Mouse (Mus musculus): ENCODE measurements around the gene Xylb. TPM values are rescaled to one million over a fixed set of nuclear protein-coding genes. Genes with fewer than 3 reads are reported as not detected.

The Xylb gene
- total and polyA plus RNA-seq, 2 experiments = 154 to 204 TPM

DNA sequence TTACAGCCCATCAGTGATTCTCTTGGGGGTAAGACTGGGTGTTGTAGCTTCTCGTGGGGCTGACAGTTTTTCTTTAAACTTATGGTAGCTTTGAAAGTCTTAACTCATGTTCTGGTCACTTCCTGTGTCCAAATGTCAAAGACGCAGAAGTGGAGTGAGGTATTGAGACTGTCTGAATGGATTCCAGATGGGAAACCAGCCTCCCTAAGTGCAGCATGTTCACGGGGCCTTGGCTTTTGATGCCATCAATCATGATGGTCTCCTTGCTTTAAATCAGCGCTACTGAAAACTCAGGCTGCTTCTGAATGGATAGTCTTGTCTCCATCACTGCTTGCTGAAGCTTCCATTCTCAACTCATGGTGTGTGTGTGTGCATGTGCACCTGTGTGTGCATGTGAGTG lies 14.1 kb downstream of the Xylb start:
- 92% methylated on average over 4 of the region's 4 CpGs for WGBS
- 0 out of 2 replicates have a peak, but pooled peaks cover 2% of the 10 kb centered on the region for H3K79me2 ChIP-seq (ENCODE audit: control insufficient read depth, insufficient read depth, low read length)
- no peaks in the 10 kb centered on the region for H3K27me3 ChIP-seq (ENCODE audit: control insufficient read depth, insufficient read depth, low read length)
- H3K36me3 ChIP-seq (ENCODE audit: control insufficient read depth, insufficient read depth, low read length) = peaks cover 59% of the 10 kb centered on the region
- no peak overlapping the region for H3K4me3 ChIP-seq (ENCODE audit: insufficient read depth, low read depth, low read length)
- no peak overlapping the region for H3K27ac ChIP-seq (replicated peaks; ENCODE audit: insufficient read depth, low read depth, low read length)
- no peak for DNase-seq (ENCODE audit: extremely low read depth, low read depth, low spot score)
- H3K4me1 ChIP-seq (ENCODE audit: control insufficient read depth, insufficient read depth, low read length) = no peaks in the 10 kb centered on the region
- H3K9ac ChIP-seq (ENCODE audit: low read depth, low read length) = no peak overlapping the region
- no peak for TF ChIP-seq POLR2A (IDR thresholded peaks at IDR 0.05; ENCODE audit: extremely low read depth, insufficient read depth, low read length)
- no peak for TF ChIP-seq CTCF (IDR thresholded peaks at IDR 0.05; ENCODE audit: low read depth, low read length)

DNA sequence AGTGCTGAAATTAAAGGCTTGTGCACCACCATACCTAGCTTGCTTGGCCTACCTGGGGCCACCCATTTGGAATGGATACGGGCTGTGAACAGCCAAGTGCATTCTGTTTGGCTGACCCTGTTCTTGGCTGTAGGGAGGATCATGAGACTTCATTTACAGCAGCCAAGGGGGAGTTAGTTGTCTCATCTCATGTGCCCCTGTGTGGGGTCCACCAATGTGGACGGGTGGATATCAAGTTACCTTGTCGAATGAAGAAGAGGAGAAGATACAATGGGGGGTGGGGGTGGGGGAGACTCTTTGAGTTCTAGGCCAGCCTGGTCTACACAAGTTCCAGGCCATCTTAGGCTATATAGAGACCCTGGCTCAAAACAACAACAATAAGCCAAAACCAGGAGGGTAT lies 17.8 kb downstream of the Xylb start:
- no peak overlapping the region for H3K9ac ChIP-seq (ENCODE audit: low read depth, low read length)
- no peak overlapping the region for H3K4me3 ChIP-seq (ENCODE audit: insufficient read depth, low read depth, low read length)

DNA sequence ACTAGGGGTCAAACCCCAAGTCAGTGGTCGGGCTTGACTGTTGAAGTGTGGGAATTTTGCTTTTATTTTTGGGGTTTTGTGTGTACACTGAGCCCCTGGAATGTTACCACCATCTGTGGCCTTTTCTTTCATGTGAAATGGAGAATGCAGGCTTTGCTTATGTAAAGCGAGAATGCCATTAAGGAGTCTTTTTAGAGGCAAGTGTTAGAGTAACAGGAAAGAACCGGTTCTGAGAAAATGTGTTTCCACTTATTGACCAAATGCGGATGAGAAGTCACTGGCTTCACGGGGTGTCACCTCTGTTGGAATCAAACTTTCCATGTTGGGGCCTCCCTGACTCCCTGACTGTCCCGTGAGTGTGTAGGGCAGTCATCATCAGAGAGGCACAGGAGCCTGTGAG lies 18.4 kb downstream of the Xylb start:
- no peaks in the 10 kb centered on the region for H3K27me3 ChIP-seq (ENCODE audit: control insufficient read depth, insufficient read depth, low read length)
- H3K9ac ChIP-seq (ENCODE audit: low read depth, low read length) = no peak overlapping the region
- H3K4me3 ChIP-seq (ENCODE audit: insufficient read depth, low read depth, low read length) = no peak overlapping the region
- no peak for DNase-seq (ENCODE audit: extremely low read depth, low read depth, low spot score)
- 0 out of 2 replicates have a peak, but pooled peaks cover 2% of the 10 kb centered on the region for H3K79me2 ChIP-seq (ENCODE audit: control insufficient read depth, insufficient read depth, low read length)
- WGBS = 87% methylated on average over 6 of the region's 6 CpGs
- H3K27ac ChIP-seq (replicated peaks; ENCODE audit: insufficient read depth, low read depth, low read length) = no peak overlapping the region
- H3K36me3 ChIP-seq (ENCODE audit: control insufficient read depth, insufficient read depth, low read length) = peaks cover 65% of the 10 kb centered on the region
- TF ChIP-seq CTCF (IDR thresholded peaks at IDR 0.05; ENCODE audit: low read depth, low read length) (no peak), POLR2A (IDR thresholded peaks at IDR 0.05; ENCODE audit: extremely low read depth, insufficient read depth, low read length) (no peak)
- no peaks in the 10 kb centered on the region for H3K4me1 ChIP-seq (ENCODE audit: control insufficient read depth, insufficient read depth, low read length)

More for the DNA sequence above, 17.8 kb downstream of the Xylb start:
- H3K27me3 ChIP-seq (ENCODE audit: control insufficient read depth, insufficient read depth, low read length) = no peaks in the 10 kb centered on the region
- 0 out of 2 replicates have a peak, but pooled peaks cover 2% of the 10 kb centered on the region for H3K79me2 ChIP-seq (ENCODE audit: control insufficient read depth, insufficient read depth, low read length)
- TF ChIP-seq CTCF (IDR thresholded peaks at IDR 0.05; ENCODE audit: low read depth, low read length) = no peak
- TF ChIP-seq POLR2A (IDR thresholded peaks at IDR 0.05; ENCODE audit: extremely low read depth, insufficient read depth, low read length) = no peak
- 85% methylated on average over 3 of the region's 3 CpGs for WGBS
- no peaks in the 10 kb centered on the region for H3K4me1 ChIP-seq (ENCODE audit: control insufficient read depth, insufficient read depth, low read length)
- H3K36me3 ChIP-seq (ENCODE audit: control insufficient read depth, insufficient read depth, low read length) = peaks cover 66% of the 10 kb centered on the region
- no peak overlapping the region for H3K27ac ChIP-seq (replicated peaks; ENCODE audit: insufficient read depth, low read depth, low read length)
- DNase-seq (ENCODE audit: extremely low read depth, low read depth, low spot score) = no peak

DNA sequence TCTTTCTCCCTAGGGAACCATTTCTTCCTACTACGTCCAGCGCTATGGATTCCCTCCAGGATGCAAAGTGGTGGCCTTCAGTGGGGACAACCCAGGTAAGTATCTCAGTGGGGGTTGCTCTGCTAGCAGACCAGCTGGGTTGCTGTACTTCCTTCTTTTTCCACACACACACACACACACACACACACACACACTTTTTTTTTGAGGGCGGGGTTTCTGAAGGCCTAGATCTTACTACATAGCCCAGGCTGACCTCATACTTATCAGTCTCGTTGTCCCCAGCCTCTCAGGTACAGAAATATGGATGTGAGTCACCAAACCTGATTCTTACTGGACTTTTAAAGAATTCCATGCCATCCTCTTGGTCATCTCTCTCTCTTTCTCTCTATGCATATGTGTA lies 21.1 kb downstream of the Xylb start:
- 0 out of 2 replicates have a peak, but pooled peaks cover 2% of the 10 kb centered on the region for H3K79me2 ChIP-seq (ENCODE audit: control insufficient read depth, insufficient read depth, low read length)
- no peaks in the 10 kb centered on the region for H3K4me1 ChIP-seq (ENCODE audit: control insufficient read depth, insufficient read depth, low read length)
- no peak overlapping the region for H3K27ac ChIP-seq (replicated peaks; ENCODE audit: insufficient read depth, low read depth, low read length)
- WGBS = 87% methylated on average over 4 of the region's 4 CpGs
- TF ChIP-seq CTCF (IDR thresholded peaks at IDR 0.05; ENCODE audit: low read depth, low read length) (no peak), POLR2A (IDR thresholded peaks at IDR 0.05; ENCODE audit: extremely low read depth, insufficient read depth, low read length) (no peak)
- no peak for DNase-seq (ENCODE audit: extremely low read depth, low read depth, low spot score)
- no peaks in the 10 kb centered on the region for H3K27me3 ChIP-seq (ENCODE audit: control insufficient read depth, insufficient read depth, low read length)
- no peak overlapping the region for H3K4me3 ChIP-seq (ENCODE audit: insufficient read depth, low read depth, low read length)
- H3K36me3 ChIP-seq (ENCODE audit: control insufficient read depth, insufficient read depth, low read length) = peaks cover 60% of the 10 kb centered on the region
- no peak overlapping the region for H3K9ac ChIP-seq (ENCODE audit: low read depth, low read length)

DNA sequence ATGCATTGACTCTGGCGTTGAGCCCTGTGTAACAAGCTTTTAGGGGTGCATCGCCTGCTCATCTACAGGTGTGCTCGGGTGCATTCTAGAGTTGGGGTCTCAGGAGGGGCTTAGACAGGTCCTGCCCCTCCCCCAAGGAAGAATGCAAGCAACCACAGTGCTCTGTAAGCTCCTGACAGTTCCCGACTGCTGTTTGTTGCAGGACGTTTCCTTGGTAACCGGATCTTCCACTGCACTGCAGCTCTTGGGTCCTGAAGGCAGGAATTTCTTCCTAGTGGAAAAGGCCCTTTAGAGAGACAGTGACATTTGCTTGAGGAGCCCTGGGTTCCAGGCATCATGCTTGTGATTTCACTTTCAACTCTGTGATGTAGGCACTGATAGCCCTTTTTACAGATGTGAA lies 25.4 kb downstream of the Xylb start:
- no peak for DNase-seq (ENCODE audit: extremely low read depth, low read depth, low spot score)
- H3K4me1 ChIP-seq (ENCODE audit: control insufficient read depth, insufficient read depth, low read length) = no peaks in the 10 kb centered on the region
- no peak for TF ChIP-seq CTCF (IDR thresholded peaks at IDR 0.05; ENCODE audit: low read depth, low read length)
- TF ChIP-seq POLR2A (IDR thresholded peaks at IDR 0.05; ENCODE audit: extremely low read depth, insufficient read depth, low read length) = no peak

DNA sequence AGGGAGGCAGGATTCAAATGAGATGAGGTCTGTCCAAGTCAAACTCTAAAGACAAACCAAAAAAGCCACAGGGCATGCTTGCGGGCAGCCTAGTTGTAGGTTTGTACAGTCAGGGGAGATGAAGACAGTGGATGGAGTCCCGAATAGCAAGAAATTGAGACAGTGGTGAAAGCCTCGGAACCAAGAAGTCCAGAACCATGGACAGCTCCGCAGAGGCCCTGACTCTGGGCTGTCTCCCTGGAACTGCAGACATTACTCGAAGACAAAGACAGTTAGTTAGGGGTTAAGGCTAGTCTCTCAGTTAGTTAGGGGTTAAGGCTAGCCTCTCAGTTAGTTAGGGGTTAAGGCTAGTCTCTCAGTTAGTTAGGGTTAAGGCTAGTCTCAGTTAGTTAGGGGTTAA lies 31.8 kb downstream of the Xylb start:
- no peaks in the 10 kb centered on the region for H3K27me3 ChIP-seq (ENCODE audit: control insufficient read depth, insufficient read depth, low read length)
- H3K4me3 ChIP-seq (ENCODE audit: insufficient read depth, low read depth, low read length) = no peak overlapping the region
- TF ChIP-seq POLR2A (IDR thresholded peaks at IDR 0.05; ENCODE audit: extremely low read depth, insufficient read depth, low read length) = no peak
- TF ChIP-seq CTCF (IDR thresholded peaks at IDR 0.05; ENCODE audit: low read depth, low read length) = no peak
- H3K36me3 ChIP-seq (ENCODE audit: control insufficient read depth, insufficient read depth, low read length) = peaks cover 53% of the 10 kb centered on the region
- no peaks in the 10 kb centered on the region for H3K4me1 ChIP-seq (ENCODE audit: control insufficient read depth, insufficient read depth, low read length)
- no peaks in the 10 kb centered on the region for H3K79me2 ChIP-seq (ENCODE audit: control insufficient read depth, insufficient read depth, low read length)
- H3K9ac ChIP-seq (ENCODE audit: low read depth, low read length) = no peak overlapping the region
- DNase-seq (ENCODE audit: extremely low read depth, low read depth, low spot score) = no peak
- H3K27ac ChIP-seq (replicated peaks; ENCODE audit: insufficient read depth, low read depth, low read length) = no peak overlapping the region
- WGBS = 73% methylated on average over 5 of the region's 5 CpGs

More for the DNA sequence above, 25.4 kb downstream of the Xylb start:
- H3K27me3 ChIP-seq (ENCODE audit: control insufficient read depth, insufficient read depth, low read length) = no peaks in the 10 kb centered on the region
- 75% methylated on average over 6 of the region's 6 CpGs for WGBS
- peaks cover 58% of the 10 kb centered on the region for H3K36me3 ChIP-seq (ENCODE audit: control insufficient read depth, insufficient read depth, low read length)
- no peak overlapping the region for H3K27ac ChIP-seq (replicated peaks; ENCODE audit: insufficient read depth, low read depth, low read length)
- H3K9ac ChIP-seq (ENCODE audit: low read depth, low read length) = no peak overlapping the region
- H3K4me3 ChIP-seq (ENCODE audit: insufficient read depth, low read depth, low read length) = no peak overlapping the region
- no peaks in the 10 kb centered on the region for H3K79me2 ChIP-seq (ENCODE audit: control insufficient read depth, insufficient read depth, low read length)

Measured in liver, adult 2 months (tissue).